Mouse (Mus musculus) midbrain, postnatal 0 days (tissue): ENCODE measurements at regions not wholly inside any gene's neighbourhood (a gene's known extent, or its start where the extent isn't known, plus 50 kb on each side); places are given as distances from the start of the nearest gene placed in this dataset.

ENCODE experiments used
- ATAC-seq: fragments of 200-750 bp; cut with Nextera tagmentation; 2 replicates; pipeline ENCODE4 v1.8.0; 2017; ENCODE audit warnings: moderate number of reproducible peaks, mild to moderate bottlenecking, moderate TSS enrichment, moderate library complexity; ENCODE audit not compliant: low FRiP score
- DNase-seq: peaks from one replicate; pipeline ENCODE4 v3.0.0-alpha.2; 2015; ENCODE audit warnings: low spot score
- H3K27ac ChIP-seq: fragments of 300-500 bp; sonication (generic); 2 replicates; pipeline ENCODE4 v1.5.1; 2014; ENCODE audit warnings: low read depth, mild to moderate bottlenecking, low read length, mixed read lengths
- H3K27me3 ChIP-seq: fragments of 300-500 bp; sonication (generic); 2 replicates; pipeline ENCODE4 v1.6.1; 2014; ENCODE audit warnings: low read length, control low read depth, mixed read lengths; ENCODE audit not compliant: insufficient read depth
- H3K36me3 ChIP-seq: fragments of 300-500 bp; sonication (generic); 2 replicates; pipeline ENCODE4 v1.6.1; 2014; ENCODE audit warnings: low read length, control low read depth, mixed read lengths; ENCODE audit not compliant: insufficient read depth
- H3K4me1 ChIP-seq: fragments of 300-500 bp; sonication (generic); 2 replicates; pipeline ENCODE4 v1.6.1; 2014; ENCODE audit warnings: mild to moderate bottlenecking, control low read depth, antibody characterized with exemption, low read length, mixed read lengths; ENCODE audit not compliant: insufficient read depth
- H3K4me2 ChIP-seq: fragments of 300-500 bp; sonication (generic); 2 replicates; pipeline ENCODE4 v1.6.1; 2014; ENCODE audit warnings: low read depth, mild to moderate bottlenecking, low read length, mixed read lengths; ENCODE audit not compliant: poor library complexity, severe bottlenecking
- H3K4me3 ChIP-seq: fragments of 300-500 bp; sonication (generic); 2 replicates; pipeline ENCODE4 v1.5.1; 2014; ENCODE audit warnings: low read depth, mild to moderate bottlenecking, low read length, moderate library complexity
- H3K9ac ChIP-seq: fragments of 300-500 bp; sonication (generic); replicated peaks from 2 replicates; pipeline ENCODE4 v1.6.1; 2014; ENCODE audit warnings: mild to moderate bottlenecking, low read length, moderate library complexity, mixed read lengths; ENCODE audit not compliant: poor library complexity, severe bottlenecking
- H3K9me3 ChIP-seq: fragments of 300-500 bp; sonication (generic); 2 replicates; pipeline ENCODE4 v1.6.1; 2016; ENCODE audit warnings: low read length, control low read depth
- CTCF ChIP-seq: IDR thresholded peaks from 2 replicates; pipeline ENCODE4 v1.5.1; 2016; ENCODE audit warnings: antibody characterized with exemption, mild to moderate bottlenecking
- WGBS: fragments of 180-500 bp; shearing (Covaris S2); extraction: QIAGEN DNeasy Blood & Tissue Kit; methylation state at CpG from one replicate; pipeline ENCODE4 v1.1.7; 2014; 5-methylcytosine and 5-hydroxymethylcytosine counted together

DNA sequence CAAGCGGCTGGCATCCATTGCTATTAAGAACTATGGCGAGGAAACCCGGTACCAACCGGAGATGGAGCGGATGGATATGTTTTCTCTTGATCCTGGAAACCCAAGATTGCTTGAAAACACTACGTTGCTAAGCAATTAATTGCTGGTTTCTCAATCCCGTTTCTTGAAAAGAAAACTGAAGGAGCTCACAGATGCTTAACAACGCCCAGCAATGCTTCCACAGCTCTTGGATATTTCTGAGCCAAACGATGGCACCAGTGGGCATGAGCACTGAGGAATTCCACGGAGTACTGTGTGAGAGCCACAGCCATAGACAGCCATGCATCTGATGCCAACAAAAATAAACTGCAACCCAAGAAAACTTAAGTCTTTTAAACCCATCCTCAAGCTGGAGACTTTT, 173.1 kb downstream of the Gxylt1 start:
- Histone ChIP-seq H3K36me3 (no peaks in the 10 kb centered on the region), H3K9ac (no peak overlapping the region), H3K9me3 (no peaks in the 10 kb centered on the region), H3K27ac (no peak overlapping the region), H3K4me2 (no peak overlapping the region), H3K4me1 (no peaks in the 10 kb centered on the region; the same call in 1 of the 2 replicates), H3K27me3 (no peaks in the 10 kb centered on the region), H3K4me3 (no peak overlapping the region)
- 90% methylated on average over 10 of the region's 10 CpGs for WGBS
- DNase-seq, result no peak
- no peak for ATAC-seq
- no peak for TF ChIP-seq CTCF

DNA sequence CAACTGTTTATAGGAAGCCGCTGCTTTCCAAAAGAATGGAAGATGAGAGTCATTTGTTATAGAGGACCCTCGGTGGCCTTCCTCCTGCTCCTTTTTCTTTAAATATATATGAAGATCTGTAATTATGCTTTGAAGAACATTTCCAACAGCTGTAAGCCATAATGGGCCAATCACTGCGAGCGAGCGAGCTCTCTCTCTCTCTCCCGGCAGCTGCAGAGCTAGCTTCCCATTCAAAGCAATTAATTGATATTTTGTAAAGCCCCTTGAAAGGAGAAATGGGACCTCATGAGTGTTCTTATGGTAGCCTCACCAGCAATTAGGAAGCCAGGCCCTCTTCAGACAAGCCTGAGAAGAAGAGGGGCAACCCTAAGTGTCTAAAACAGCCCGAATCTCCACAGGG, 174.1 kb downstream of the Gxylt1 start:
- no peak for TF ChIP-seq CTCF
- DNase-seq (no peak), ATAC-seq (no peak)
- Histone ChIP-seq H3K4me3 (no peak overlapping the region), H3K9me3 (no peaks in the 10 kb centered on the region), H3K27ac (no peak overlapping the region), H3K4me1 (no peaks in the 10 kb centered on the region; the same call in 1 of the 2 replicates), H3K27me3 (no peaks in the 10 kb centered on the region), H3K4me2 (no peak overlapping the region), H3K9ac (no peak overlapping the region), H3K36me3 (no peaks in the 10 kb centered on the region)
- WGBS, result 81% methylated on average over 7 of the region's 7 CpGs

DNA sequence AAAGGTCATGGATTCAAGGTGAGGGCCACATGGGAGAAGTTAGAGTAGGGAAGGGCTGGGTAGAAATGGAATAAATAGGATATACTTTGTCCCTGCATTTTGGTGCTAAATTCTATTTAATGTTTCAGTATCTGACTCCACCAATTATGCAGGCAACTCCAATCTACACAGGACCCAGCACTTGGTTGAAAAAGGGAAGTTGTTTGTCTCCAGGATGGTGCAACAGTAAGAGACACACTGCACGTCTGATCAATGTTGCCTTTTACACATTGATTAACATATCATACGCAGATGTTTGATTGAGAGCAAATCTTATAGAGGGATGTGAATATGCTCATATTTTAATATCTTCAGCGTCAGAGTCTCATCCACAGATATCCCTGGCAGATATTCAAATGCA, 175.1 kb downstream of the Gxylt1 start:
- no peak for DNase-seq
- no peak overlapping the region for H3K4me2 ChIP-seq
- no peaks in the 10 kb centered on the region for H3K9me3 ChIP-seq
- no peaks in the 10 kb centered on the region for H3K4me1 ChIP-seq
- H3K27ac ChIP-seq, result no peak overlapping the region
- H3K36me3 ChIP-seq, result no peaks in the 10 kb centered on the region
- no peak for TF ChIP-seq CTCF
- no peak overlapping the region for H3K9ac ChIP-seq
- H3K27me3 ChIP-seq, result no peaks in the 10 kb centered on the region
- H3K4me3 ChIP-seq, result no peak overlapping the region
- WGBS, result 65% methylated on average over 3 of the region's 3 CpGs
- no peak for ATAC-seq

DNA sequence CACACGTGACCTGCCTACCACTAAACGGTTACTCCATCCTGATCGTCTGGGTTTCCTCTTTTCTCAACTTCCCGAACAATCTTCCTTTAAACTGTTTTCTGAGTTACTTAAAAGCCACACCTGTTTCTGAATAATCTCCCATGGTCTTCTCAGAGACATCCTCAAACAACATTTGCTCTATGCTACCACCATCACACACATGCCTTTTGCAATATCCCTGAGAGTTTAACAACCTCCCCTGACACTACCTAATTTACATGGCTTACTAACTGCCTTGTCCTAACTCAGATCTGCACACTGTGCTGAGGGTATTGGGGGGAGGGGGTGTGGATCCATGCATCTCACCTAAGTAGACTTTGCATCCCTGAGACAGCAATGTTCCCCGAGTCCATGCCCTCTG, 178.6 kb downstream of the Gxylt1 start:
- H3K9me3 ChIP-seq, result no peaks in the 10 kb centered on the region
- ATAC-seq (no peak), DNase-seq (no peak)
- H3K9ac ChIP-seq, result no peak overlapping the region
- H3K4me3 ChIP-seq, result no peak overlapping the region
- WGBS, result 90% methylated on average over 5 of the region's 5 CpGs
- no peak overlapping the region for H3K27ac ChIP-seq
- TF ChIP-seq CTCF, result no peak
- H3K4me1 ChIP-seq, result no peaks in the 10 kb centered on the region
- no peaks in the 10 kb centered on the region for H3K27me3 ChIP-seq
- H3K4me2 ChIP-seq, result no peak overlapping the region
- H3K36me3 ChIP-seq, result no peaks in the 10 kb centered on the region

DNA sequence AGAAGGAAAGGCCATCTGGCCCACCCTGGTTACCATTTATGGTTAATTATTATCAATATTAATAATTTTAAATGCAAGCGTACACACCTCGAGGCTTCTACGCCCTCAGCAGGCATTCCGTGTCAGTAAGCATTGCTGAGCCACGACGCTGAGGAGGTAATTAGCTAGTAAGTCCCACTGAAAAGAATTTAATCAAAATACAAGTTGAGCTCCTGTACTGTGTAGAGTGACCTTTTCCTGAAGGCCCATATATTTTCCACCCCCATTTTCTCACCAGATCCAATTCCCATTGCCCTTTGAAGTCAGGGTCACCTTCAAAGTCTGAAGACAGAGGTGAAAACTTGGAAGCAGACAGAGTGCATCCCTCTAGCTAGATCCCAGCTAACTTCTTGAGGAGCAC, 179.8 kb downstream of the Gxylt1 start:
- Histone ChIP-seq H3K4me2 (no peak overlapping the region), H3K4me3 (no peak overlapping the region), H3K27me3 (no peaks in the 10 kb centered on the region), H3K27ac (no peak overlapping the region), H3K9ac (no peak overlapping the region), H3K9me3 (no peaks in the 10 kb centered on the region), H3K36me3 (no peaks in the 10 kb centered on the region), H3K4me1 (no peaks in the 10 kb centered on the region)
- WGBS, result 85% methylated on average over 6 of the region's 6 CpGs
- TF ChIP-seq CTCF, result no peak
- ATAC-seq (no peak), DNase-seq (no peak)

DNA sequence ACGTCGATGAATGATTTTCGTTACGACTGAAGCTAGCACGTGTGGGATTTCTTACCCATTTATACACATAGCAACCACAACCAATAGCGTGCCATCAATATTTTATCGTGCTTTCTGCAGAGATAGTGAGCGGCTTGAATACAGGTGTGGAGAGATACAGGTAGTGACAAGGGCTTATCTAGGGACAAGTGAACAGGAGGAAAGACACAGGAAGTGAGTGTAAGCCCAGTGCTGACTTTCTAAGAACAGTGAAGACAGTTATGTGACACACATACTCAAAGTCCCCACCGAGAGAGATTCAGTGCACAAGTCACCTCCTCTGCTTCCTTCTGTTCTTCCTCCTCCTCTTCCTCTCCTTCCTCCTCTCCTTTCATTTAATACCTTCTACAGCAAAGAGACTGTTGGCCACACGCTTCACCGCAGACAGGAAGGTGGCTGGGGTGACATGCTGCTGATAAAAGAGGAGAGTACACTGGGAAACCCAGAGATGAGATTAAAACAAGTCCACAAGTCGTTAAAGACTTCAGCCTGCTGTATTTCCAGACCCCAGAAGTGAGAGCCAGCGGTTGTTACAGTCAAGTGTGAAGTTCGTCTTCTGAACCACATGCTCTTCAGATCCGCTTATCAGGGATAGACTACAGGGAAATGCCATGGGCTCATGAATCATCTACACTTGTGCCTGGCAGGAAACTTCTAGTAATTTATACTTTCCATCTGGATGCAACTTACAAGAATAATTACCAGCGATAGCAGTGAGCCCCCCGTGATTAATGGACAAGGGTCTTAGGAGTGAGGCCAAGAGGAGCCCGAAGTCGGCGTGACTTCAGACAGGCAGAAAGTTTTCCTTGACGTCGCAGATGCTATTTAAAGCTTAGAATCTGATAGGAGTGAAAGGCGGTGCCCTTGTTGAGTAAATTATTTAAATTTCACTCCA, 180.5 kb downstream of the Gxylt1 start:
- DNase-seq, result no peak
- no peaks in the 10 kb centered on the region for H3K27me3 ChIP-seq
- H3K4me3 ChIP-seq, result no peak overlapping the region
- no peak for TF ChIP-seq CTCF
- H3K36me3 ChIP-seq, result no peaks in the 10 kb centered on the region
- WGBS, result 88% methylated on average over 23 of the region's 23 CpGs
- H3K4me2 ChIP-seq, result no peak overlapping the region
- H3K27ac ChIP-seq, result no peak overlapping the region
- no peaks in the 10 kb centered on the region for H3K4me1 ChIP-seq
- no peaks in the 10 kb centered on the region for H3K9me3 ChIP-seq
- no peak overlapping the region for H3K9ac ChIP-seq
- ATAC-seq, result no peak
